Mouse (Mus musculus) lung, adult 18-20 months (tissue): ENCODE results near the gene Plet1.

Experiments
- DNase-seq, 2 experiments: peaks; one replicate each; pipeline ENCODE4 v3.0.0; 2022; ENCODE audit warnings: mixed read lengths in 2 of 2

Gene Plet1

GRCm38 (mm10) chr9:50494311-50494710 lies at the start of gene Plet1:
Gene Plet1 (plus strand): TSS chr9:50494525.
- DNase-seq: no peak

- DNase-seq: no peak
Measured at GRCm38 (mm10) chr9:50449048-50449447, 45.3 kb upstream of the Plet1 start.

GRCm38 (mm10) chr9:50451456-50452218 lies 42.7 kb upstream of the Plet1 start:
- DNase-seq: no peak

- DNase-seq: peak; percentile 85 to 89
Measured at GRCm38 (mm10) chr9:50452303-50452775, 42.0 kb upstream of the Plet1 start.

GRCm38 (mm10) chr9:50457596-50457995 lies 36.7 kb upstream of the Plet1 start:
- no peak for DNase-seq

- DNase-seq: no peak
Measured at GRCm38 (mm10) chr9:50459537-50459936, 34.8 kb upstream of the Plet1 start.

GRCm38 (mm10) chr9:50462494-50463204 lies 31.7 kb upstream of the Plet1 start:
- DNase-seq: peak; percentile 66 to 74

- no peak for DNase-seq
Measured at GRCm38 (mm10) chr9:50463205-50463508, 31.2 kb upstream of the Plet1 start.

- DNase-seq: peak in 1 of 2 experiments; percentile 69
Measured at GRCm38 (mm10) chr9:50470377-50471100, 23.8 kb upstream of the Plet1 start.

GRCm38 (mm10) chr9:50471181-50471901 lies 23.0 kb upstream of the Plet1 start:
- no peak for DNase-seq

- DNase-seq: no peak
Measured at GRCm38 (mm10) chr9:50475318-50475717, 19.0 kb upstream of the Plet1 start.

GRCm38 (mm10) chr9:50475745-50476144 lies 18.6 kb upstream of the Plet1 start:
- no peak for DNase-seq

- DNase-seq: no peak
Measured at GRCm38 (mm10) chr9:50476651-50477050, 17.7 kb upstream of the Plet1 start.

GRCm38 (mm10) chr9:50477270-50477669 lies 17.1 kb upstream of the Plet1 start:
- DNase-seq: peak in 1 of 2 experiments; percentile 66

- peak; percentile 68 to 76 for DNase-seq
Measured at GRCm38 (mm10) chr9:50478826-50479225, 15.5 kb upstream of the Plet1 start.

- DNase-seq: no peak
Measured at GRCm38 (mm10) chr9:50479476-50479875, 14.8 kb upstream of the Plet1 start.

GRCm38 (mm10) chr9:50482743-50483142 lies 11.6 kb upstream of the Plet1 start:
- DNase-seq: no peak

- DNase-seq: peak in 1 of 2 experiments; percentile 53
Measured at GRCm38 (mm10) chr9:50485521-50485920, 8.8 kb upstream of the Plet1 start.

- no peak for DNase-seq
Measured at GRCm38 (mm10) chr9:50490836-50491235, 3.5 kb upstream of the Plet1 start.

GRCm38 (mm10) chr9:50491531-50492045 lies 2.7 kb upstream of the Plet1 start:
- DNase-seq: no peak

GRCm38 (mm10) chr9:50493777-50494176 lies 548 bp upstream of the Plet1 start:
- DNase-seq: no peak

- DNase-seq: peak; percentile 59 to 79
Measured at GRCm38 (mm10) chr9:50495405-50496150, 1.3 kb downstream of the Plet1 start.
